Mouse (Mus musculus): Measurements from ENCODE around the gene Lysmd3. TPM values are rescaled to one million over a fixed set of nuclear protein-coding genes. Genes with fewer than 3 reads are reported as not detected.

Gene Lysmd3
- polyA plus RNA-seq, 1 experiment from 2014 or later = 16.0 TPM

- peak overlapping the region; percentile 91 for H3K4me3 ChIP-seq (ENCODE audit: low read depth, low read length)
- H3K27me3 ChIP-seq (ENCODE audit: control insufficient read depth, insufficient read depth, low read depth, low read length) = no peaks in the 10 kb centered on the region
- H3K36me3 ChIP-seq (ENCODE audit: control insufficient read depth, insufficient read depth, low read length) = no peaks in the 10 kb centered on the region
- no peaks in the 10 kb centered on the region for H3K9me3 ChIP-seq (replicated peaks; ENCODE audit: control insufficient read depth, low read length, poor library complexity, severe bottlenecking)
- H3K4me2 ChIP-seq (ENCODE audit: low read length) = peak overlapping the region; percentile 84
- peak overlapping the region; percentile 88 for H3K27ac ChIP-seq (ENCODE audit: low read length)
- under 1% methylated on average over 42 of the region's 42 CpGs for WGBS
- H3K4me1 ChIP-seq (ENCODE audit: control insufficient read depth, insufficient read depth, low read length) = peaks cover 19% of the 10 kb centered on the region
- ATAC-seq = peak; percentile 72
- peak overlapping the region; percentile 87 for H3K9ac ChIP-seq (ENCODE audit: low read depth, low read length)
Observed at GRCm38 (mm10) chr13:81711546-81712371, 54.3 kb downstream of the Lysmd3 start.

GRCm38 (mm10) chr13:81713896-81714295 is 56.4 kb downstream of the Lysmd3 start:
- no peaks in the 10 kb centered on the region for H3K36me3 ChIP-seq (ENCODE audit: control insufficient read depth, insufficient read depth, low read length)
- no peak overlapping the region for H3K4me3 ChIP-seq (ENCODE audit: low read depth, low read length)
- peaks cover 19% of the 10 kb centered on the region for H3K4me1 ChIP-seq (ENCODE audit: control insufficient read depth, insufficient read depth, low read length)
- 100% methylated on average over 1 of the region's 1 CpGs for WGBS
- H3K27ac ChIP-seq (ENCODE audit: low read length) = no peak overlapping the region
- ATAC-seq = no peak
- H3K27me3 ChIP-seq (ENCODE audit: control insufficient read depth, insufficient read depth, low read depth, low read length) = no peaks in the 10 kb centered on the region
- H3K9me3 ChIP-seq (replicated peaks; ENCODE audit: control insufficient read depth, low read length, poor library complexity, severe bottlenecking) = no peaks in the 10 kb centered on the region
- H3K4me2 ChIP-seq (ENCODE audit: low read length) = no peak overlapping the region
- no peak overlapping the region for H3K9ac ChIP-seq (ENCODE audit: low read depth, low read length)

Other genes starting within 250 kb of the Lysmd3 start
- gene Adgrv1, start 24.5 kb upstream of the Lysmd3 start, polyA plus RNA-seq (2015; fragmentation: Nextera tagmentation; extraction: Ambion mirVana) = 6.6 and 13.0 TPM in 2 replicates
- gene Polr3g, start 53.4 kb downstream of the Lysmd3 start, polyA plus RNA-seq (2015; fragmentation: Nextera tagmentation; extraction: Ambion mirVana) = 3.3 and 3.8 TPM in 2 replicates
- 41.3 and 55.4 TPM in 2 replicates for gene Mblac2, start 53.7 kb downstream of the Lysmd3 start, polyA plus RNA-seq (2015; fragmentation: Nextera tagmentation; extraction: Ambion mirVana)
- 208 and 218 TPM in 2 replicates for gene Cetn3, start 125.4 kb downstream of the Lysmd3 start, polyA plus RNA-seq (2015; fragmentation: Nextera tagmentation; extraction: Ambion mirVana)